Mouse (Mus musculus) megakaryocyte, embryonic 14.5 days (primary cell): Measurements from ENCODE around the gene Fbxo4. TPM values are rescaled to one million over a fixed set of nuclear protein-coding genes. Genes with fewer than 3 reads are reported as not detected.

Experiments
- H3K27me3 ChIP-seq: replicated peaks from 2 replicates; pipeline ENCODE3; 2012; ENCODE audit warnings: inconsistent platforms
- H3K36me3 ChIP-seq: replicated peaks from 2 replicates; pipeline ENCODE3; 2012; ENCODE audit warnings: low read length, inconsistent platforms, mixed read lengths
- H3K4me1 ChIP-seq: 2 replicates; pipeline ENCODE4 v1.6.1; 2012; ENCODE audit warnings: inconsistent platforms
- H3K4me3 ChIP-seq: replicated peaks from 2 replicates; pipeline ENCODE3; 2012; ENCODE audit warnings: moderate library complexity, mild to moderate bottlenecking, inconsistent platforms
- H3K9me3 ChIP-seq: 2 replicates; pipeline ENCODE4 v1.6.1; 2012; ENCODE audit warnings: inconsistent platforms
- FLI1 ChIP-seq: IDR thresholded peaks from 2 replicates; pipeline ENCODE4 v1.6.1; 2012; ENCODE audit warnings: low read length, inconsistent platforms, mixed read lengths
- GATA1 ChIP-seq: IDR thresholded peaks from 3 replicates; pipeline ENCODE4 v1.6.1; 2012; ENCODE audit warnings: mixed read lengths, low read length, inconsistent platforms, borderline replicate concordance
- polyA plus RNA-seq: library from polyadenylated mRNA; stranded (reverse); fragments of >175 nt; gene quantifications from 2 replicates; pipeline ENCODE4 v1.2.3, GENCODE M21; 2012; ENCODE audit warnings: low replicate concordance; ENCODE audit not compliant: insufficient read depth

Gene Fbxo4
- polyA plus RNA-seq, 1 experiment, result 1.6 TPM

DNA sequence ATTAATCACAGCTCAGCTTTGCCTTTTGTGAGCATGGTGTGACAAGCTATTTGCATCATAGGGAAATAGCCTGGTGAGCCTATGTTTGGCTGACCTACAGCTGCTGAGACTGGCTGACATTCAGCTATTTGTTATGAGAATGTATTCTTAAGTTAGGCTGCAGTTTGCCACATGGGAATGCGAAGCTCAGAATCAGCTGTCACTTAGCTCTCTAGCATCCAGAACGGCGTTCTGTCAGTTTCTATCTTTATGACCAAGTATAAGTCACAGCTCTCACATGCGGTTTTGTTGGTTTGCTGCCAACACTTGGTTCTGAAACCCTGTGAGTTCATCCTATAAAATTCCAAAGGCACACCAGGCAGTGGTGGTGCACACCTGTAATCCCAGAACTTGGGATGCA, 41.3 kb upstream of the Fbxo4 start:
- peaks cover 36% of the 10 kb centered on the region for H3K4me1 ChIP-seq
- no peaks in the 10 kb centered on the region for H3K27me3 ChIP-seq
- no peaks in the 10 kb centered on the region for H3K9me3 ChIP-seq
- no peaks in the 10 kb centered on the region for H3K36me3 ChIP-seq
- no peak for TF ChIP-seq FLI1
- no peak for TF ChIP-seq GATA1
- no peak overlapping the region for H3K4me3 ChIP-seq

- Histone ChIP-seq H3K27me3 (no peaks in the 10 kb centered on the region), H3K4me3 (no peak overlapping the region), H3K9me3 (no peaks in the 10 kb centered on the region), H3K36me3 (no peaks in the 10 kb centered on the region), H3K4me1 (0 out of 2 replicates have a peak, but pooled peaks cover 2% of the 10 kb centered on the region)
- TF ChIP-seq FLI1 (no peak), GATA1 (no peak)
These were observed 34.5 kb upstream of the Fbxo4 start for GRCm38 (mm10) chr15:4013873-4014272.

DNA sequence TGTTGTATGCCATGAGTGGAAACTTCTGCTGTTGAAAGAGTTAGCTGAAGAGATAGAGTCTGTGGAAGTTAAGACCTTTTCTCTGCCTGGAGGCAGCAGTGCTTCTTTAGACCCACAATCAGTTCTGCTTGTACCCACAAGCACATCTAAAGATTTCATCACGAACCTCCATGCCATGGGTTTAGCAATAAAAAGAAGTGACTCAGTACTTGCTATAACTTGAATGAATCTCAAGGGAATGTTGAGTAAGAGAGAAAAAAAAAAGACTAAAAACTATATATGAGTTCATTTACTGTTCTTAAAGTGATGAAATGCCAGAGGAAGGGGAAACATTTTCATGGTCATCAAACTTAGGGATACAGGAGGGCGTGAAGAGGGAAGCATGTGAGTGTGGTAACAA, 21.2 kb upstream of the Fbxo4 start:
- Histone ChIP-seq H3K9me3 (peaks cover 8% of the 10 kb centered on the region), H3K36me3 (peaks cover 3% of the 10 kb centered on the region), H3K27me3 (no peaks in the 10 kb centered on the region), H3K4me1 (peaks cover 6% of the 10 kb centered on the region), H3K4me3 (no peak overlapping the region)
- no peak for TF ChIP-seq FLI1
- no peak for TF ChIP-seq GATA1

DNA sequence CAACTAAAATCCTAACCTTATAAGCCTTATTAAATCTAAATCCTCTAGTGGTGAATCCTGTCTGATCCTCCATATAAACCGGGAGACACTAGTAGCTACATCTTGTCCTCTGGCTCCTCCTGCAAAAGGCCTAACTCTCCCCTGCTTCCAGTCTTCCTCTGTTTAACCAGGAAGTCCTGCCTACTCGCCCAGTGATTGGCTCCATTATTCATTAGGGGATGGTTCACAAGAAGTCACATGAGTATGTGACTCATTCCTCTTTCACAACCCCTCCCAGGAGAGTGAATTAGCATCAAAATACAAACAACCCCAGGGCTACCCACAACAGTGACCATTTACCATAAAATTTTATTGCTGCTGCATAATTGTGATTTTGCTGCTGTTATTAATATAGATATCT, 19.8 kb upstream of the Fbxo4 start:
- H3K27me3 ChIP-seq, result no peaks in the 10 kb centered on the region
- H3K36me3 ChIP-seq, result no peaks in the 10 kb centered on the region
- no peak for TF ChIP-seq GATA1
- no peak for TF ChIP-seq FLI1
- H3K9me3 ChIP-seq, result no peaks in the 10 kb centered on the region
- no peak overlapping the region for H3K4me3 ChIP-seq
- H3K4me1 ChIP-seq, result peaks cover 12% of the 10 kb centered on the region

GRCm38 (mm10) chr15:3996267-3997010, 17.1 kb upstream of the Fbxo4 start:
- Histone ChIP-seq H3K27me3 (no peaks in the 10 kb centered on the region), H3K4me1 (peaks cover 19% of the 10 kb centered on the region), H3K4me3 (peak overlapping the region; percentile 99), H3K36me3 (peaks cover 11% of the 10 kb centered on the region), H3K9me3 (no peaks in the 10 kb centered on the region)
- TF ChIP-seq GATA1 (no peak), FLI1 (no peak)

DNA sequence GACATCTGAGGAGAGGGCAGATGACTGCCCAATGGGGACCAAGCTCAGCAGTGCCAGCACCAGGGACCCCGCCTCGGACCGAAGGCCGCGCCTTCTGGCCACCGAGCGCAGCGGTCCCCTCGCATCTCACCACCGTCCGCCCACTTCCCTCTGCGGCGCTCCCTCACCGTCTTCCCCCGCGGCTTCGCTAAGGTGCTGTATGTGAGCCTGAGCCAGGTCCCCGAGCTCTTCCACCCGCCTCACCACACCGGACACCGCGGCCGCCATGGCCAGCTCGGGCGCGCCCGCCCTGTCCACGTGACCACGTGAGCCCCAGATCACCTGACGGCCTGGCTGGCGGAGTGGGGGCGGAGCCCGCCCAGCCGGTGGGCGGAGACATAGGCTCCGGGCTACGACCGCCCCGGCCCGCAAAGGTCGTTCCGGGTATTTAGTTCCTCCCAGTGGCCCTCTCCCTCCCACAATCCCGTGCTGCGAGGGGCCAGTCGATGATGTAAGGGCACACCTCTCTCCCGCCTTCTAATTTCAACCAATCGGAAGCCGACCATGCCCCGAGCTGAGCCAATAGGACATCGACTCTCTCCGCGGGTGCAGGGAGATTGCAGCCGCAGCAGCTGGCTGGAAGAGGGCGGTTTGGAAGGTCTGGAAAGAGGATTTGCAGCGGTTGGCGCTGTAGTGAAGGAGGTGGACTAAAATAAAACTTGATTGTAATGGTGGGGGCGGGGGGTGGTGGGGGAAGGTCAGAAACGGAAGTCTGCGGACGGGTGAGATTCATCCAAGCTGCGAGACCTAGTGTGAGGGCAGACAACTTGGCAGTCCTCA, 16.3 kb upstream of the Fbxo4 start, which contains the start of gene AW549877:
Gene AW549877 (minus strand): TSS at position 297 of the 819 bp plus-strand sequence.
- no peaks in the 10 kb centered on the region for H3K9me3 ChIP-seq

DNA sequence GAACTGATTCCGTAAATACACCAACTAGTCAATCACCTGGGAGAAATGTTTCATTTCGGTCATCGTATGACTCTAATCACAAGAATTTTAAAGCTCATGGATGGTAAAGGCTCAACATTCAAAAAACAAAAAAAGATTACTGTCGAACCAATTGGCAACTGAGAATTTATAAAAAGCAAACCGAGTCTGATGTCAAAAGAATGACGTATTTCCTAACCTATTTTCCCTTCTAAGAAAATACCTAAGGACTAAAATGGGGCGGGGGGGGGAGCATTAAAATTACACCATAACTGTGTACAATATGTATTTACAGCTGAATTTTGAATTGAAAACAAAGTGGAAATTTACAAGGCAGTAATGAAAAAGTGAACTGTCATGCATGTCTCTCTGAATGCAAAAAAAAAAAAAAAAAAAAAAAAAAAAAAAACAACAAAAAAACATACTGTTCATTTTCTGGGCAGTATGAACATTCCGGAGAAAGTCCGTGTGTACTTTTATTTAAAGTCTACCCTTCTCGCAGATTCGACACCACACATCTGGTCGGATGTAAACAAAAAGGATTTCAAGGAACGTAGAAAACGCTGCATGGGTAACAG, 15.6 kb upstream of the Fbxo4 start:
- peak overlapping the region; percentile 99 for H3K4me3 ChIP-seq
- H3K36me3 ChIP-seq, result peaks cover 26% of the 10 kb centered on the region
- no peaks in the 10 kb centered on the region for H3K9me3 ChIP-seq
- peaks cover 19% of the 10 kb centered on the region for H3K4me1 ChIP-seq
- H3K27me3 ChIP-seq, result no peaks in the 10 kb centered on the region
- TF ChIP-seq GATA1 (no peak), FLI1 (no peak)

More for the DNA sequence above, 16.3 kb upstream of the Fbxo4 start, which contains the start of gene AW549877:
- no peak for TF ChIP-seq GATA1
- TF ChIP-seq FLI1, result no peak
- Histone ChIP-seq H3K27me3 (no peaks in the 10 kb centered on the region), H3K4me1 (peaks cover 19% of the 10 kb centered on the region), H3K4me3 (peak within 1 kb of the TSS; percentile 99), H3K36me3 (peaks cover 19% of the 10 kb centered on the region)

GRCm38 (mm10) chr15:3987981-3988380, 8.6 kb upstream of the Fbxo4 start:
- Histone ChIP-seq H3K4me1 (peaks cover 10% of the 10 kb centered on the region; the same call in 1 of the 2 replicates), H3K27me3 (no peaks in the 10 kb centered on the region), H3K36me3 (peaks cover 92% of the 10 kb centered on the region), H3K9me3 (no peaks in the 10 kb centered on the region), H3K4me3 (no peak overlapping the region)
- no peak for TF ChIP-seq GATA1
- no peak for TF ChIP-seq FLI1

DNA sequence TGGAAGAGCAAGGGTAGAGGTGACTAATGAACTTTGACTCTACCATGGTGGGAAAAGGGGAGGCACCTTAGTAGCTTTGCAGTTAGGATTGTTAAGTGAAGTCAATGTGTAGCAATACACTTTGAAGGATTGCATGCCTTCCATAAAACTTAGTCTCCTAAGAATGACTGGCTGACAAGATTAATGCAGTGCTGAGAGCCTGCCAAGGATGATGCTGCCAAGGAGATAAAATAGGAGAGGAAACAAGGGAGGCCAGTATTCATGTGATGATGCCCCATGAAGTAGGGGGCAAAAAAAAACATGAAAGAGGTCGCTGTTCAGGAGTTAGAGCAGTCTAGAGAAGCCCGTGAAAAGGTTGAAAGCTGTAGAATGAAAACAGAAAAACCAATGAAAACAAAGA, 5.5 kb upstream of the Fbxo4 start:
- H3K27me3 ChIP-seq, result no peaks in the 10 kb centered on the region
- TF ChIP-seq FLI1 (no peak), GATA1 (no peak)
- H3K4me1 ChIP-seq, result peaks cover 14% of the 10 kb centered on the region; the same call in 1 of the 2 replicates
- no peaks in the 10 kb centered on the region for H3K9me3 ChIP-seq
- no peak overlapping the region for H3K4me3 ChIP-seq
- peaks cover 78% of the 10 kb centered on the region for H3K36me3 ChIP-seq
